Mouse (Mus musculus): Measurements from ENCODE around the gene 1110065P20Rik. TPM values are rescaled to one million over a fixed set of nuclear protein-coding genes. Genes with fewer than 3 reads are reported as not detected.

The 1110065P20Rik gene
- total RNA-seq (2023), result 16.8 TPM

DNA sequence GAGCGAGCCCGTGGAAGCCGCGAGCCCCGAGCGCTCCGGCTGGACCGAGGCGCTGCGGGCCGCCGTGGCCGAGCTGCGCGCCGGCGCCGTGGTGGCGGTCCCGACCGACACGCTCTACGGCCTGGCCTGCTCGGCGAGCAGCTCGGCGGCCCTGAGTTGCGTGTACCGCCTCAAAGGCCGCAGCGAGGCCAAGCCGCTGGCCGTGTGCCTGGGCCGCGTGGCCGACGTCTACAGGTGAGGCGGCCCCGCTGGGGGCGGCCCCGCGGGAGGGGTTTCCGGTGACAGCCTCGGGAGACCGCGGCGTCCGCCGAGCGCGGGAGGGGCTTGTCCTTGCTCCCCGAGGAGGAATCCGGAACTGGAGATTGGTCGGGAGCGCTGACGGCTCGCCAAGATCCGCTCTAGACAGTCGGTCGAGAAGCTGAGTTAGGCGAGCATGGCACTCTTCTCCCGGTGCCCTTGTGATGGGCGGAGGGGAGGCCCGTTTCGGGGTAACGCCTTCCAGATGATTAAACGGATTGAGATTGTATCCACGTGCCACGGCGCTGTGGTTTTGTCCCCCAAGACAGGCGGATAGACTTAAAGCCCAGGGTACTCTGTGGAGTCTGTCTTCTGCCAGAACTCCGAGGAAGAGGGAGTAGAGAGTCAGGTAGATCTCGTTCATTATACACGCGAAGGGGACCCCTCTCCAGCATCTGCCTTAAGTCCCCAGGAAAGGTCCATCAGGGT, at the start of gene 1110065P20Rik:
Gene 1110065P20Rik (minus strand): TSS at position 264 of the 726 bp plus-strand sequence.

DNA sequence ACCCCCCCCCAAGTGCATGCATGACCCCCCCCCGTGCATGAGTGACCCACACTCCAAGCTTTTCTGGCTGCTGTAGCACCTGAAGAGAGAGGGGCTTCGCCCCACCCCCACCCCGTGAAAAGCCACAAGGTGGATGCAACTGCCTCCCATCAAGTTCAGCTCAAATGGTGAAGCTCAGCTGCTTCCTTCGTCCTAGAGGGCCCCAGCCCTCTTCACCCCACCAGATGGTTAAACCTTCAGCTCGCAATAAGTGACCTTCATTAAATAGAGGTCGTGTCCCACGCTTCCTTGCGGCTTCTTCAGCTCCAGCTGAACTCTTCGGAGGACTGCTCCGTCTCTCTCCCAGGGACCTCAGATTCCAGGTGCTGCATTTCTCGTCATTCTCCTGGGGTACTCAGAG, 29.6 kb upstream of the 1110065P20Rik start, which contains the start of gene Epha10:
Gene Epha10 (plus strand): TSS at position 301 of the 400 bp plus-strand sequence.

DNA sequence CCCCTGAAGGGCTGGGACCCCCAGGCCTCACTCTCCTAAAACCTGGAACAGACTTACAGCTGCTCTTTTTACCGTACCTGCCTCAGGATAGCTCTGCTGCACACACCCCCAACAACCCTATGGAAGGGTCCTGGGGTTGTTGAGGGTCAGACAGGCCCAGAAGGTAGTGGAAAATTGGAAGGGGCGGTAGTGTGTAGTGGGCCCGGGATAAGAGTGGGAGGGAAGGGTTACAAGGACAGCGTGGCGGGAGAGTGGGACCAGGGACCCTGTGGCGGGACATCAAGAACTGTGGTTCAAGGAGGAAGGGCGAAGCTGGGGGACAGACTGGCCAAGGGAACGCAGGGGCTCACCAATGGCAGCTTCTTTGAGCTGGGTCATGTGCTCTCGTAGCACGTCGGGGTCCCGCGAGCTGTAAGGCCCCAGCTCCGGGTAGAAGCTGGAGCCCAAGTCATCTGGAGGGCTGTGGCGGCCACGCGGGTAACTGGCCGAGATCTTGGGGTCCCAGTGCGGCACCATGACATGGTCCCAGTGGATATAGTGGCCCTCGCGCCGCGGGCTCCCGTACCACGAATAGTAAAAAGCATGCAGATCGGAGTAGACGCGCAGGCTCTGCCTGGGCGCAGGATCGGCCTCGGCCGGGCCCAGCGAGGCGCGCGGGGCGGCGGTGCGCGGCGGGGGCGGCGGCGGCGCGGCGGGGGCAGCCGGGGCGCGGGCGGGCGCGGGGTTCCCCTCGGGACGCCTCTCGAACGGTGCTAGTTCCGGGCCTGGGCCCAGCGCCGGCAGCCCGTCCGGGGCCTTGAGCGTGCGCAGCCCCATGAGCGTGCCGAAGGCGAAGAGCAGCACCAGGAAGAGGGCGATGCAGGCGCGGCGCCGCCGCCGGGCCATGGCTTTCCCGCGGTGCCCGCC, 10.5 kb upstream of the 1110065P20Rik start, which contains the start of gene Maneal:
Gene Maneal (minus strand): TSS at position 889 of the 906 bp plus-strand sequence.

GRCm38 (mm10) chr4:124850261-124850913, 609 bp downstream of the 1110065P20Rik start, which contains the start of gene Yrdc:
Gene Yrdc, plus strand, starts transcription at chr4:124850679.

GRCm38 (mm10) chr4:124801552-124802308, 49.3 kb downstream of the 1110065P20Rik start, which contains the start of gene Mtf1:
Gene Mtf1, plus strand, starts transcription at chr4:124802104.

Other genes starting within 250 kb of the 1110065P20Rik start
- not detected for gene 3100002H09Rik, start 240.4 kb downstream of the 1110065P20Rik start, total RNA-seq (2023)
- not detected for gene Pou3f1, start 194.4 kb downstream of the 1110065P20Rik start, total RNA-seq (2023)
- gene Utp11, start 157.6 kb downstream of the 1110065P20Rik start, total RNA-seq (2023), result 20.9 TPM
- 15.2 TPM for gene Fhl3, start 150.5 kb downstream of the 1110065P20Rik start, total RNA-seq (2023)
- gene Sf3a3, start 136.4 kb downstream of the 1110065P20Rik start, total RNA-seq (2023), result 54.8 TPM
- gene Inpp5b, start 109.3 kb downstream of the 1110065P20Rik start, total RNA-seq (2023), result 80.5 TPM
- gene Mtf1, start 49.1 kb downstream of the 1110065P20Rik start, total RNA-seq (2023), result 33.3 TPM
- gene Yrdc, start 517 bp downstream of the 1110065P20Rik start, total RNA-seq (2023), result 127 TPM
- gene Maneal, start 11.0 kb upstream of the 1110065P20Rik start, total RNA-seq (2023), result 2.7 TPM
- gene Epha10, start 29.7 kb upstream of the 1110065P20Rik start, total RNA-seq (2023), result not detected
- gene 9930104L06Rik, start 85.9 kb upstream of the 1110065P20Rik start, total RNA-seq (2023), result 16.2 TPM
- 2.8 TPM for gene Cdca8, start 88.1 kb upstream of the 1110065P20Rik start, total RNA-seq (2023)
- gene Rspo1, start 135.2 kb upstream of the 1110065P20Rik start, total RNA-seq (2023), result not detected
- gene Gnl2, start 165.4 kb upstream of the 1110065P20Rik start, total RNA-seq (2023), result 94.0 TPM
- not detected for gene Dnali1, start 214.5 kb upstream of the 1110065P20Rik start, total RNA-seq (2023)
- 42.9 TPM for gene Snip1, start 215.5 kb upstream of the 1110065P20Rik start, total RNA-seq (2023)
- 48.4 TPM for gene Meaf6, start 233.9 kb upstream of the 1110065P20Rik start, total RNA-seq (2023)

Measured in CD4-positive naive resting alpha-beta T cell, adult 76 days (primary cell).